Mouse (Mus musculus): ENCODE results near the gene Chga. TPM values are rescaled to one million over a fixed set of nuclear protein-coding genes. Genes with fewer than 3 reads are reported as not detected.

Gene Chga
- polyA plus RNA-seq, 1 experiment from 2014 or later = 194 TPM

DNA sequence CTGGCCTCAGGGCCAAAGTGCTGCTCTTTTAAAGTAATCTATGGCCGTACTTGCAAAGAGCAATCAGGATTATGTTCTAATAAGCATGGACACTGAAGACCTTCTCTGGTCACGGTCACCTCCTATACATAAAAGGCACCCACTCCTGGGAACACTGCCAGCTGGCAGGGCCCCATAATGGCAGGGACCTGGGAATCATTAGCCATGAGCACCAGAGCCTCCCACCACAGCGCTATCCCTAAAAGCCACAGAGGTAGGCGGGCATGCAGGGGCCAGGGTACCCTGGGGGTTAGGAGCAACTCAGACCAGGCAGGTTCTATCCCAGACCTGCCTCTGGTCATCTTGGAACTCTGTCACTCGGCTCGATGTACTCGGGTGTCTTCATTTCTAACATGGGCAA is 45.0 kb downstream of the Chga start:
- H3K27ac ChIP-seq (ENCODE audit: low read length) = no peak overlapping the region
- H3K4me1 ChIP-seq (ENCODE audit: control insufficient read depth, insufficient read depth, low read length) = peaks cover 9% of the 10 kb centered on the region; the same call in 1 of the 2 replicates
- WGBS = 73% methylated on average over 7 of the region's 7 CpGs
- H3K27me3 ChIP-seq (ENCODE audit: control insufficient read depth, insufficient read depth, low read depth, low read length) = no peaks in the 10 kb centered on the region
- H3K36me3 ChIP-seq (ENCODE audit: control insufficient read depth, insufficient read depth, low read length) = no peaks in the 10 kb centered on the region; the same call in 1 of the 2 replicates
- H3K4me3 ChIP-seq (ENCODE audit: low read depth, low read length) = no peak overlapping the region
- ATAC-seq = no peak
- peaks cover 4% of the 10 kb centered on the region; the same call in 1 of the 2 replicates for H3K9me3 ChIP-seq (replicated peaks; ENCODE audit: control insufficient read depth, low read length, poor library complexity, severe bottlenecking)
- no peak overlapping the region for H3K4me2 ChIP-seq (ENCODE audit: low read length)
- no peak overlapping the region for H3K9ac ChIP-seq (ENCODE audit: low read depth, low read length)

DNA sequence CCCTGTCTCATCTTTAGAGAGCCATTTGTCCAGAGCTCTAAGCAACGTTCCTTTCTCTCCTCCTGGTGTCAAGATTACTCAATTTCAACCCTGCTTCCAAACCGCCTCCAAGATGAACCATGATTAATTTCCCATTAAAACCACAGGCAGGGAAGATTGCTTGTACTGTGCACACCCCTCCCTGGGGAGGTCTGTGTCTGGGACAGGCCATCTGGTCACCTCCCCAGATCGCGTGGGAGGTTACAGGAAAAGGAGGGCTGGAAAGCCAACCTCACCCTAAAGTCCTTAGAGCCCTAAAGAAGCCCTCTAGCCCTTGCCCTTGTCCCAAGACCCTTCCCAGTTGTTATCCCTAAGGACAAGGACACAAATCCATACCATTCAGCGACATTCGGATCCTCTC is 45.6 kb downstream of the Chga start:
- ATAC-seq = no peak
- Histone ChIP-seq H3K9me3 (replicated peaks; ENCODE audit: control insufficient read depth, low read length, poor library complexity, severe bottlenecking) (peaks cover 4% of the 10 kb centered on the region; the same call in 1 of the 2 replicates), H3K36me3 (ENCODE audit: control insufficient read depth, insufficient read depth, low read length) (no peaks in the 10 kb centered on the region; the same call in 1 of the 2 replicates), H3K9ac (ENCODE audit: low read depth, low read length) (no peak overlapping the region), H3K27me3 (ENCODE audit: control insufficient read depth, insufficient read depth, low read depth, low read length) (no peaks in the 10 kb centered on the region), H3K4me1 (ENCODE audit: control insufficient read depth, insufficient read depth, low read length) (peaks cover 9% of the 10 kb centered on the region; the same call in 1 of the 2 replicates), H3K27ac (ENCODE audit: low read length) (no peak overlapping the region), H3K4me2 (ENCODE audit: low read length) (no peak overlapping the region), H3K4me3 (ENCODE audit: low read depth, low read length) (no peak overlapping the region)
- WGBS = 69% methylated on average over 6 of the region's 6 CpGs

DNA sequence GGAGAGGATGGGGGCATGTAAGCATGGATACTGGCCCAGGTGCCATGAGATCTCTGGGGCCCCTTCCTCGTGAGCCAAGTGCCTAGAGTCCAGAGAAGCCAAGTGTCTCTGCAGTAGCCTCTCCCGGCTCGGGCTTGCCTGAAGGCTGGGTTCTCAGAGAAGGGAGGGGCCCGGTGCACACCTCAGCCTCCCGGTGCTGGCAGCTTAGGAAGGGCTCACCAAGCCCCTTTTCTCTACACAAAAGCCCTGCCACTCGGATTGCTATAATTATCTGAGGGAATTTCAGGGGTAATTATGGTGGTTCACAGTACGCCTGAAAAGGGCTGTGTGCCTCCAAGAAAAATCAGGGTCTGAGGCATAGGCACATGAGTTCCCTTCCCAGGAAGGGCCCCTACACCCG is 47.1 kb downstream of the Chga start:
- 22% methylated on average over 8 of the region's 8 CpGs for WGBS
- peak overlapping the region; percentile 54 for H3K27ac ChIP-seq (ENCODE audit: low read length)
- no peak overlapping the region for H3K4me2 ChIP-seq (ENCODE audit: low read length)
- peaks cover 9% of the 10 kb centered on the region; the same call in 1 of the 2 replicates for H3K4me1 ChIP-seq (ENCODE audit: control insufficient read depth, insufficient read depth, low read length)
- no peaks in the 10 kb centered on the region for H3K27me3 ChIP-seq (ENCODE audit: control insufficient read depth, insufficient read depth, low read depth, low read length)
- H3K4me3 ChIP-seq (ENCODE audit: low read depth, low read length) = no peak overlapping the region
- ATAC-seq = no peak
- H3K9me3 ChIP-seq (replicated peaks; ENCODE audit: control insufficient read depth, low read length, poor library complexity, severe bottlenecking) = peaks cover 4% of the 10 kb centered on the region; the same call in 1 of the 2 replicates
- H3K36me3 ChIP-seq (ENCODE audit: control insufficient read depth, insufficient read depth, low read length) = no peaks in the 10 kb centered on the region; the same call in 1 of the 2 replicates
- H3K9ac ChIP-seq (ENCODE audit: low read depth, low read length) = peak overlapping the region; percentile 7; the same call in 1 of the 2 replicates

DNA sequence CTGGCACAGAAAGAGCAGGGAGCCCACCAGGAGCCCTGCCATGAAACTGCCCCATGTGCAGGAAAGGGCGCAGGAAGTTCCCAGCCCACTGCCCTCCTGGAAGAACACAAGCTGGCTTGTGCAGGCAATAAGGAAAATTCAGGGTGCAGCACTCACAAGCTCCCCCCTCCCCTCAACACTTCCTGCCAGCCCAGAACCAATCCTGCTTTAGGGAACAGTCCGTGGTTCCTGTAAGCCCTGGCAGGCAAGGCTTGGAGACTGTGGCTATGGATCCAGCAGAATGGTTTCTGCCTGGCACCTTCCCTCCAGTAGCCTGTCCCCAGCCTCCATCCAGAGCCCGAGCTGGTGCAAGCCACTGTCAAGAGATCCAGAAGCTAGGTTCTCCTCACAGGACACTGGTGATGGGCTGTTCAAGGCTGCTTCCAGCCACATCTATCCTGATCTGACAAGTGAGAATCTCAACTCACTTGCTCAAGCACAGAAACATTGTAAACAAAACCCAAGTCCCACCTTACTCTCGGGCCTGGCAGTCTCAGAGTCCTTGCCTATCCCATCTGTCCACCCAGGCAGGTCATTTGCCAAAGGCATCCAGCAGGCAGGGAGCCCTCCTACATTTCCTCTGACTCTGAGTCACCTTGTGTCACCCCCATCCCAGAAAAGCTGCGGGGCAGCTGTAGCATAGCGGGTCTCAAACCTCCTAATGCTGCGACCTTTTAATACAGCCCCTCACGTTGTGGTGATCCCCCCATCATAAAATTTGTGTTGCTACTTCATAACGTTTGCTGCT is 47.7 kb downstream of the Chga start:
- H3K27ac ChIP-seq (ENCODE audit: low read length) = peak overlapping the region; percentile 54
- no peak overlapping the region for H3K9ac ChIP-seq (ENCODE audit: low read depth, low read length)
- H3K4me3 ChIP-seq (ENCODE audit: low read depth, low read length) = no peak overlapping the region
- peaks cover 9% of the 10 kb centered on the region; the same call in 1 of the 2 replicates for H3K4me1 ChIP-seq (ENCODE audit: control insufficient read depth, insufficient read depth, low read length)
- ATAC-seq = no peak
- no peak overlapping the region for H3K4me2 ChIP-seq (ENCODE audit: low read length)
- 83% methylated on average over 9 of the region's 9 CpGs for WGBS
- no peaks in the 10 kb centered on the region for H3K27me3 ChIP-seq (ENCODE audit: control insufficient read depth, insufficient read depth, low read depth, low read length)
- H3K36me3 ChIP-seq (ENCODE audit: control insufficient read depth, insufficient read depth, low read length) = no peaks in the 10 kb centered on the region; the same call in 1 of the 2 replicates
- H3K9me3 ChIP-seq (replicated peaks; ENCODE audit: control insufficient read depth, low read length, poor library complexity, severe bottlenecking) = peaks cover 4% of the 10 kb centered on the region; the same call in 1 of the 2 replicates

DNA sequence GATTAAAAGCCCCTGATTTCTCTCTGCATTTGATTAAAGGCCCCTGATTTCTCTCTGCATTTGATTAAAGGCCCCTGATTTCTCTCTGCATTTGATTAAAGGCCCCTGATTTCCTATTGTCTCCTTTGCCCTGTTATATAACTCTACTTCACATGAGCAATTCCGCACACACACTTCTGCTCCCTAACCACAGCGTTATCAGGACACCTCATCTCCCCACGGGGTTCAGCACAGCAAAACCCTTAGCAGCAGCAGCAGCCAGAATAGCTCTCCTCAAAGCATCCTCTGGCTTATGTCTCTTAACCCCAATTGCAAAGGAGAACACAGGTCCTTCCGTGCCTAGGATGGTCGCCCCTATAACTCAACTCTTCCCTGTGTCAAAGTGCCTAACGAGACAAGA is 50.8 kb downstream of the Chga start:
- H3K4me2 ChIP-seq (ENCODE audit: low read length) = no peak overlapping the region
- no peak overlapping the region for H3K4me3 ChIP-seq (ENCODE audit: low read depth, low read length)
- H3K27ac ChIP-seq (ENCODE audit: low read length) = no peak overlapping the region
- no peak for ATAC-seq
- no peaks in the 10 kb centered on the region for H3K27me3 ChIP-seq (ENCODE audit: control insufficient read depth, insufficient read depth, low read depth, low read length)
- WGBS = 94% methylated on average over 6 of the region's 6 CpGs
- no peaks in the 10 kb centered on the region for H3K9me3 ChIP-seq (replicated peaks; ENCODE audit: control insufficient read depth, low read length, poor library complexity, severe bottlenecking)
- peaks cover 9% of the 10 kb centered on the region; the same call in 1 of the 2 replicates for H3K4me1 ChIP-seq (ENCODE audit: control insufficient read depth, insufficient read depth, low read length)
- no peaks in the 10 kb centered on the region for H3K36me3 ChIP-seq (ENCODE audit: control insufficient read depth, insufficient read depth, low read length)
- H3K9ac ChIP-seq (ENCODE audit: low read depth, low read length) = no peak overlapping the region

DNA sequence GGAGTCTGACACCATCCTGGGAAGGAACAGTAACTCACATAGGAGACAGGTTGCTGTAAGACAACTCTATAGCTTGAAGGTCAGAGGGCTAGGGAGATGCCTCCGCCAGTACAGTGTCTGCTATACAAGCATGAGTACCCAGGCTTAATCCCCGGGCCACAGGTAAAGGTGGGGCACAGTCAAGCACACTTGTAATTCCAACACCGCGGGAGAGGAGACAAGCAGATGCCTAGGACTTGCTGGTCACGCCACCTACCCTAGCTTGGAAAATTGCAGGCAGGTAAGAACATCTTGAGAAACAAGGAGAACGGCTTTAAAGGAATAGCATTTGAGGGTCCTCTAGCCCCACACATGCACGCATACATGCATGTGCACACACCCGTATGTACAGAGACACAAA is 52.3 kb downstream of the Chga start:
- Histone ChIP-seq H3K4me3 (ENCODE audit: low read depth, low read length) (no peak overlapping the region), H3K9me3 (replicated peaks; ENCODE audit: control insufficient read depth, low read length, poor library complexity, severe bottlenecking) (no peaks in the 10 kb centered on the region), H3K27me3 (ENCODE audit: control insufficient read depth, insufficient read depth, low read depth, low read length) (no peaks in the 10 kb centered on the region), H3K27ac (ENCODE audit: low read length) (no peak overlapping the region), H3K4me2 (ENCODE audit: low read length) (no peak overlapping the region), H3K4me1 (ENCODE audit: control insufficient read depth, insufficient read depth, low read length) (peaks cover 4% of the 10 kb centered on the region; the same call in 1 of the 2 replicates), H3K9ac (ENCODE audit: low read depth, low read length) (no peak overlapping the region), H3K36me3 (ENCODE audit: control insufficient read depth, insufficient read depth, low read length) (no peaks in the 10 kb centered on the region)
- 97% methylated on average over 8 of the region's 8 CpGs for WGBS
- no peak for ATAC-seq

DNA sequence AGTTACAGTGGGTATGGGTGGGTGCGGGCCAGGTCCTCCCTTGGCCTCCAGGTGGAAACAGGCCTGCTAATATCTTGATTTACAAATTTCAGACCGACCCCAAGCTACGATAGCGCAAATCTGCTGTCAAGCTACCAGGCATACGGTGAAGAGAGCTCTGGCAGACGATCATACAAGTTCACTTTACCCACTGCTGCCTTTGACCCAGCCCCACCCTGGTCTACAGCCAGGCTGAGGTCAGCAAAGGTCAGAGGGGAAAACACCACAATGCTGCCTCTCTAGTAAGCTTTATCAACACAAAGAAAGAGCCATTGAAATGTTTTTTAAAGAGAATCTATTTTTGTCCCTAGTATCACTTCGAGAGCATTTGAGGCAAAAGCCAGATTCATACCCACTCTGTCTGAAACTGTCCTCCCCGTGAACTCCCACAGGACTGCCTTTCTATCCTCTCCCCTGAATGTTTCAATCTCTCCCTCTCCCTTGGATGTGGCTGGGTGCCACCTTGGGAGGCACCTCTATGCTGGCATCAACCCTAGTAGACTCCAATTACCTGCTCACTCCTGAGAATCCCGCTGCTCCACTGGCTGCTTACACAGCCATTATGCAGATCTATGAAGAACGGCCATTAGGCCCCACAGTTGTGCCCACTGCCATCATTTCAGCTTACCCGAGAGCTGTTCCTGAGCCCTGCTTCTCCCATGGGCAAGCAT is 53.2 kb downstream of the Chga start:
- WGBS = 80% methylated on average over 11 of the region's 11 CpGs
- Histone ChIP-seq H3K36me3 (ENCODE audit: control insufficient read depth, insufficient read depth, low read length) (no peaks in the 10 kb centered on the region), H3K9me3 (replicated peaks; ENCODE audit: control insufficient read depth, low read length, poor library complexity, severe bottlenecking) (no peaks in the 10 kb centered on the region), H3K9ac (ENCODE audit: low read depth, low read length) (no peak overlapping the region), H3K27ac (ENCODE audit: low read length) (no peak overlapping the region), H3K4me3 (ENCODE audit: low read depth, low read length) (no peak overlapping the region), H3K4me2 (ENCODE audit: low read length) (no peak overlapping the region), H3K27me3 (ENCODE audit: control insufficient read depth, insufficient read depth, low read depth, low read length) (no peaks in the 10 kb centered on the region), H3K4me1 (ENCODE audit: control insufficient read depth, insufficient read depth, low read length) (peaks cover 4% of the 10 kb centered on the region; the same call in 1 of the 2 replicates)
- no peak for ATAC-seq

DNA sequence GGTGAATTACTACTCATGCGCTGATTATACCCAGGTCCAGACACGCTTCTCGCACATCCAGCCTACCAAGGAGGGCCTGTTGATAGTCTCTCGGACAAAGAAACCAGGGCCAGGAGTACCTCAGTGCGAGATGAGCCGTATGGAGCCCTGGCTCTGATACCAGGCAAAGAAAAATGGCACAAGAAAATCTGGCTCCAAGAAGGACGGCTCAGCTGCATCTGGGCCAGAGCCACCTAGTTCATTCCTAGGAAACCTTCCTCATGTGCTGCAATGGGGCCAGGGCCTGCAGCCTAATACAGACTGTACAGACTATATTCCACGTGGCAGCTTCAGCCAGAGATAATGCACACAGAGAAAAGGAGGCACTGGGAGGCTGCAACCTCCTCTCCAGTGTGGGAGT is 56.2 kb downstream of the Chga start:
- Histone ChIP-seq H3K27ac (ENCODE audit: low read length) (no peak overlapping the region), H3K27me3 (ENCODE audit: control insufficient read depth, insufficient read depth, low read depth, low read length) (no peaks in the 10 kb centered on the region), H3K4me2 (ENCODE audit: low read length) (no peak overlapping the region), H3K36me3 (ENCODE audit: control insufficient read depth, insufficient read depth, low read length) (no peaks in the 10 kb centered on the region), H3K9me3 (replicated peaks; ENCODE audit: control insufficient read depth, low read length, poor library complexity, severe bottlenecking) (no peaks in the 10 kb centered on the region), H3K4me1 (ENCODE audit: control insufficient read depth, insufficient read depth, low read length) (peaks cover 4% of the 10 kb centered on the region; the same call in 1 of the 2 replicates), H3K9ac (ENCODE audit: low read depth, low read length) (no peak overlapping the region), H3K4me3 (ENCODE audit: low read depth, low read length) (no peak overlapping the region)
- WGBS = 96% methylated on average over 8 of the region's 8 CpGs
- ATAC-seq = no peak

DNA sequence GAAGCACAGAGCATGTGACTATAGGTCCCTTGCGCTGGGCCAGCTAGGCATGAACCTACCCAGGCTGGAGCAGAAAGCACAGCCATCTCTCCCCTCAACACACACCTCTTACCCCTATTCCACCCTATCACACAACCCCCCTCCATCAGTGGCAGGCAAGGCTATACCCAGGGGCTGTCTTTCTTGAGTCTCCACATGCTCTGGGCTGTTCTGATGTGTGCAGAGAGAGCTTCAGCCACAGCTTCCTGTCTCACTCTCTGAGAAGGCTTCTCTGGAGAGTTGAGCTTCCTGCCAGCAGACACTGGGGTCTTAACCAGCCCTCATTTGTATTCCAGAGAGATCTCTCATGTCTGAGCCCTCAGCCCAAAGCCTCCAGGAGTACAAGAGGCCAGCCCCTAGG is 57.7 kb downstream of the Chga start:
- no peak for ATAC-seq
- Histone ChIP-seq H3K27ac (ENCODE audit: low read length) (no peak overlapping the region), H3K4me2 (ENCODE audit: low read length) (no peak overlapping the region), H3K9me3 (replicated peaks; ENCODE audit: control insufficient read depth, low read length, poor library complexity, severe bottlenecking) (no peaks in the 10 kb centered on the region), H3K9ac (ENCODE audit: low read depth, low read length) (no peak overlapping the region), H3K27me3 (ENCODE audit: control insufficient read depth, insufficient read depth, low read depth, low read length) (no peaks in the 10 kb centered on the region), H3K36me3 (ENCODE audit: control insufficient read depth, insufficient read depth, low read length) (no peaks in the 10 kb centered on the region), H3K4me3 (ENCODE audit: low read depth, low read length) (no peak overlapping the region), H3K4me1 (ENCODE audit: control insufficient read depth, insufficient read depth, low read length) (peaks cover 4% of the 10 kb centered on the region; the same call in 1 of the 2 replicates)
- WGBS = 94% methylated on average over 1 of the region's 1 CpGs
